ENCODE assay signal across 1 mouse cellular context in the genomic region with DNA sequence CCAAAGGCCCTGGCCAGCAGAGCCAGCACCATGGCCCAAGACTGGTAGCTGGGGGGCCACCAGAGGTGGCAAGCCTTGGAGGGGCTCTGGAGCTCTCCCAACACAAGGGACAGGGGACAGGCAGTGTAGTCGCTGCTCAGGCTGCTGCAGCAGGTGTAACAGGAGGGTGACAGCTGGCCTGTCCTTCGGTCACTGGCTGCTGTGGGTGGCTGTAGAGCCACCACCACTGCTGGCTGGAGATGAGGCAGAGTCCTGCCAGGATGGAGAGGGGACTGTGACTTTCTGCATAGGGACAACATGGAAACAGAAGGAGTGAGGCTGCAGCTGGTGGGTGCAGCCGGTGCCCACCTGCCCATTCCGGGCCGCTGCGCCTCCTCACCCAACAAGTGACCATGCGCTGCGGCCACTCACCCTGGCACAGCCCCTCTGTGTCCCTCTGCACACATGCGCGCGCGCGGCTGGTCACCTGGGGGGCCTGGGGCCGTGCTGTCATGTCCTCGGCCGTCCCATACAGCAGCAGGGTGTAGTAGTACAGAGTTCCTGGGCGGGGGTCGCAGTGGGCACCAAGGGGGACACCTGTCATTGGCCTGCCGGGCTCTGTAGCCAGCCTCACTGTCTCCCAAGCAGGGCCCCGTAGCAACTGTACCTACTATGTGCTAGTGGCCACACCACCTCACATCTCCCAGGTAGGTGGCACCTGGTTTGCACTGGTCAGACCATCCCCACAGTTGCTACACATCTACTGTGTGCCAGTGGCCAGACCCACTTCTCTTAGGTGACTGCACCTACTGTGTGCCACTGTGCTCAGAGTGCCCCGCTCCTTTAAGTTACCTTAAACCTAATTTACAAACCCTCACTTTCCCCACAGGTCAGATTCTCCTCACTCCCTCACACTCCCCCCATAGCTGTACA.
A peak's percentile ranks its signal among the peaks of the same experiment; 100 is the strongest.
TF ChIP-seq lines count a peak whose summit lies in the region.

No protein-coding gene starts in this region.

TF ChIP-seq in MEL, 35 proteins besides CTCF, POLR2A, EP300 and RAD21:
- TF ChIP-seq ZKSCAN1 (IDR thresholded peaks at IDR 0.05; ENCODE audit: low read depth, low read length) (peak; percentile 98), POLR2AphosphoS2 (IDR thresholded peaks at IDR 0.05; ENCODE audit: low read length) (no peak)
